Mouse (Mus musculus): Measurements from ENCODE around the gene Aqr. TPM values are rescaled to one million over a fixed set of nuclear protein-coding genes. Genes with fewer than 3 reads are reported as not detected.

Gene Aqr
- 90.7 TPM for total RNA-seq (2023)

DNA sequence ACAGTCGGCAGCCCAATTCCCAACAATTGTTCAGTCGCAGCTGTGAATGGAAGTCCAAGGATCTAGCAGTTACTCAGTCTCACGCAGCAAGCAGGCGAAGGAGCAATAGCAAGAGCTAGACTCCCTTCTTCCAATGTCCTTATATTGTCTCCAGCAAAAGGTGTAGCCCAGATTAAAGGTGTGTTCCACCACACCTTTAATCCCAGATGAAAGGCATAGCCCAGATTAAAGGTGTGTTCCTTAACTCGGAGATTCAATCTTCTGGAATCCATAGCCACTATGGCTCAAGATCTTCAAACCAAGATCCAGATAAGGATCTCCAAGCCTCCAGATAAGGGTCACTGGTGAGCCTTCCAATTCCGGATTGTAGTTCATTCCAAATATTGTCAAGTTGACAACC lies at the start of gene Aqr:
Gene Aqr (minus strand): TSS at position 101 of the 400 bp plus-strand sequence.

DNA sequence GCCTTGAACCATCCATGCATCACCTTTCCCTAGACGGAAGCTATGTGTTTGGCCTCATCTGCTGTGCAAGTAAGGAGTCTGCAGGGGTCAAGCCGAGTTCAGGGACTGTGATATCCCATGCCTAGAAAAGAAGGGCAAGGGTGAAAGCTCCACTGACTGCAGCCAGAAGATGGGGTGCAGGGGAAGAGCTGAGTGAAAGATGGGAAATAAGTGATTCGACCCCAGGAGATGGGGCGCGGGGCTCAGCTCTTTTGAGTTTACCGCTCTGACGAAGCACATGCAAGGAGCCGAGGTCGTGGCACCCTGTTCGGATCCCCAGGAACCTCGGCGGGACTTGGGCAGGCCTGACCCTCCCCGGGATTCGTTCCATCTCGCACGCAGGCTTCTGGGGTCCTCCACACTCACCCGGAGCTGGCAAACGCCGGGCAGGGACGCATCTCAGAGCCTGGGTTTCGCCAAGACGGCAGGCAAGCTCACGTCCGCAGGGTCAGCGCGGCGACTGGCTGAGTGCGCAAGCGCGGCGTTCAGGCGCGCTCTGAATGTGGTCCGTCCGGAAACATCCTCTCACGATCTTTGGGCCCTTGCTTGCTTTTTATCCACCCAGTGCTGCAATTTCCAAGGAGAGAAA lies 14.2 kb upstream of the Aqr start, which contains the start of gene Zfp770:
Gene Zfp770 (minus strand): TSS at position 538 of the 628 bp plus-strand sequence.

DNA sequence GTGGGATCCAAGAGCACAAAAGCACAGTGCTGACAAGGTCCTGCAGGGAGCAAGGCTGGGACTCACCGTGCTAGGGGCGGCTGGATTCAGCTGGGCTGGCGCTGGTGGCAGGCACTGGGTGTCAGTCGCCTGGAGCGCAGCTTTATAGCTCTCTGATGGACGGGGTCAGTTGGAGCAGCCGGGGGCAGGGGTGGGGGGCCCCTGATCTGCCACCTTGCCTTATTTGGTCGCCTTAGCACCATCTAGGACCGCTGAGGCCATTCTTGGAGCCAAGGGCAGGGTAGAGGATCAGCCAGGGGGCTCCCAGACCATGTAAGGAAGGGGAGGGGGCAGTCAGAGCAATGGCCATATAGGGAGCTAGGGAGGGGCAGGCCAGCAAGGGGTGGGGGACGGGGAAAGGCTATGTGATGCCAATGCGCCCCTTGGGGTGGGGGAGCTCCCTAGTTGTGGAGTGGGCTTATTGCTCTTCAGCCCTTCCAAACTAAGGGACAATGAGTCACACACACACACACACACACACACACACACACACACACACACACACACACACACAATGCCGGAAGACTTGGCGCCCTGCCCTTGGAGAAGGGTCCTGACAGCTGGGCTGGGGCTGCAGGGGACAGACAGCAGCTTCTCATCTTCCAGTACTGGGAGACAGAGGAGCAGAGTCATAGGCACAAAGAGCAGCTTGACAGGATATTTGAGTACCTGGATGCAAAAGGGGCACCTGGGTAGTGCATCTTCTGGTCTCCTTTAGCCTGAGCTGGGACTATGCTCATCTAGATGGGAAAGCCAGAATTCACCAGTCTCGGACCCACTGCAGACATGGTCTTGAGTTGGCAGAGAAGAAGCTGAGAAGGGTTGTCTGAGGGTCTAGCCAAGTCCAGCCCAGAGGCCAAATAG lies 133.9 kb downstream of the Aqr start, which contains the start of gene Actc1:
Gene Actc1 (minus strand): TSS at position 853 of the 903 bp plus-strand sequence.

Other genes with a start within 250 kb of the Aqr start
- not detected for gene Gjd2, start 173.4 kb downstream of the Aqr start, total RNA-seq (2023)
- not detected for gene Actc1, start 133.5 kb downstream of the Aqr start, total RNA-seq (2023)
- gene Zfp770, start 14.4 kb upstream of the Aqr start, total RNA-seq (2023) = 10.0 TPM